Mouse (Mus musculus) layer of hippocampus, postnatal 36 days (tissue): ENCODE data around the gene Dmwd. TPM values are rescaled to one million over a fixed set of nuclear protein-coding genes. Genes with fewer than 3 reads are reported as not detected.

Experiments used
- DNase-seq, 2 experiments: peaks; one replicate each; pipeline ENCODE4 v3.0.0; 2022
- total RNA-seq, 2 experiments: library from RNA; stranded (reverse); gene quantifications; 2 replicates each; pipeline ENCODE4 v1.2.3; 2021

Dmwd gene
- total RNA-seq = 100 to 1,000 TPM; 136 to 143 TPM

- DNase-seq = peak; percentile 96 to 98
These were observed at the start of gene Dmwd for GRCm38 (mm10) chr7:19075723-19076585. Gene Dmwd, plus strand, starts transcription at chr7:19076227.

GRCm38 (mm10) chr7:19028067-19028466 is 48.0 kb upstream of the Dmwd start:
- no peak for DNase-seq

GRCm38 (mm10) chr7:19029084-19029653 is 46.9 kb upstream of the Dmwd start:
- no peak for DNase-seq

GRCm38 (mm10) chr7:19031641-19032040 is 44.4 kb upstream of the Dmwd start:
- DNase-seq = no peak

- DNase-seq = no peak
These were observed 31.4 kb upstream of the Dmwd start for GRCm38 (mm10) chr7:19044616-19045015.

- DNase-seq = no peak
These were observed 29.5 kb upstream of the Dmwd start for GRCm38 (mm10) chr7:19046286-19047069.

- DNase-seq = no peak
These were observed 28.0 kb upstream of the Dmwd start for GRCm38 (mm10) chr7:19048006-19048527.

- no peak for DNase-seq
These were observed 26.8 kb upstream of the Dmwd start for GRCm38 (mm10) chr7:19049252-19049651.

- DNase-seq = no peak
These were observed 25.9 kb upstream of the Dmwd start for GRCm38 (mm10) chr7:19050172-19050571.

- no peak for DNase-seq
These were observed 24.9 kb upstream of the Dmwd start for GRCm38 (mm10) chr7:19051161-19051560.

- DNase-seq = peak; percentile 64 to 65
These were observed 23.5 kb upstream of the Dmwd start for GRCm38 (mm10) chr7:19052345-19053135.

GRCm38 (mm10) chr7:19053136-19053532 is 22.9 kb upstream of the Dmwd start:
- DNase-seq = no peak

GRCm38 (mm10) chr7:19054047-19054776 is 21.8 kb upstream of the Dmwd start, which contains the start of gene Rsph6a:
Gene Rsph6a, plus strand, starts transcription at chr7:19054690.
- DNase-seq = no peak

- DNase-seq = no peak
These were observed 21.3 kb upstream of the Dmwd start for GRCm38 (mm10) chr7:19054777-19055076.

- no peak for DNase-seq
These were observed 20.9 kb upstream of the Dmwd start for GRCm38 (mm10) chr7:19055108-19055507.

GRCm38 (mm10) chr7:19057405-19057804 is 18.6 kb upstream of the Dmwd start:
- DNase-seq = no peak

- no peak for DNase-seq
These were observed 10.1 kb upstream of the Dmwd start for GRCm38 (mm10) chr7:19065896-19066295.

GRCm38 (mm10) chr7:19067063-19067462 is 9.0 kb upstream of the Dmwd start:
- no peak for DNase-seq

GRCm38 (mm10) chr7:19067935-19068334 is 8.1 kb upstream of the Dmwd start:
- no peak for DNase-seq

GRCm38 (mm10) chr7:19068707-19069106 is 7.3 kb upstream of the Dmwd start:
- DNase-seq = no peak

- DNase-seq = no peak
These were observed 6.5 kb upstream of the Dmwd start for GRCm38 (mm10) chr7:19069500-19069899.
